Mouse (Mus musculus) myocyte (in vitro differentiated cells): ENCODE data around the gene Plac8.

Source experiments
- CEBPB ChIP-seq: IDR thresholded peaks from 2 replicates; pipeline ENCODE4 v1.6.1; 2011; ENCODE audit warnings: mild to moderate bottlenecking, moderate library complexity; ENCODE audit not compliant: poor library complexity, insufficient read depth, severe bottlenecking
- MAX ChIP-seq: IDR thresholded peaks from one replicate; pipeline ENCODE4 v1.6.1; 2011; ENCODE audit warnings: low read depth, mild to moderate bottlenecking, control low read depth
- MYOD1 ChIP-seq, 3 experiments: IDR thresholded peaks; one replicate each; pipeline ENCODE4 v1.6.1; 2011; ENCODE audit warnings: control low read depth in 2 of 3, low read depth in 2 of 3, mild to moderate bottlenecking in 2 of 3, moderate library complexity in 1 of 3; ENCODE audit not compliant: insufficient read length in 2 of 3, control insufficient read depth in 1 of 3
- POLR2A ChIP-seq: IDR thresholded peaks from one replicate; pipeline ENCODE4 v1.6.1; 2011; ENCODE audit warnings: low read depth, mild to moderate bottlenecking, control low read depth, moderate library complexity; ENCODE audit not compliant: insufficient read length
- REST ChIP-seq: IDR thresholded peaks from one replicate; pipeline ENCODE4 v1.6.1; 2011; ENCODE audit warnings: mild to moderate bottlenecking, control low read depth, moderate library complexity; ENCODE audit not compliant: insufficient read depth, insufficient read length

GRCm38 (mm10) chr5:100582435-100582826 is 10.4 kb upstream of the Plac8 start:
- no peak for TF ChIP-seq MAX
- TF ChIP-seq REST, result no peak
- TF ChIP-seq MYOD1 (IDR thresholded peaks at IDR 0.05; ENCODE audit: control insufficient read depth in 1 of 3, insufficient read length in 2 of 3, low read depth in 2 of 3), result no peak
- no peak for TF ChIP-seq CEBPB
- no peak for TF ChIP-seq POLR2A
